Mouse (Mus musculus) cerebellum, postnatal 14 days (tissue): ENCODE data around the gene Tex14.
"Not testable (repeated sequence)": the region's sequence is repeated elsewhere in the genome, so short reads cannot be mapped to it uniquely, and the experiment has no call there.

Experiments
- DNase-seq, 2 experiments: peaks; one replicate each; pipeline ENCODE4 v3.0.0; 2021; ENCODE audit warnings: mixed read lengths in 2 of 2

Tex14 gene

DNA sequence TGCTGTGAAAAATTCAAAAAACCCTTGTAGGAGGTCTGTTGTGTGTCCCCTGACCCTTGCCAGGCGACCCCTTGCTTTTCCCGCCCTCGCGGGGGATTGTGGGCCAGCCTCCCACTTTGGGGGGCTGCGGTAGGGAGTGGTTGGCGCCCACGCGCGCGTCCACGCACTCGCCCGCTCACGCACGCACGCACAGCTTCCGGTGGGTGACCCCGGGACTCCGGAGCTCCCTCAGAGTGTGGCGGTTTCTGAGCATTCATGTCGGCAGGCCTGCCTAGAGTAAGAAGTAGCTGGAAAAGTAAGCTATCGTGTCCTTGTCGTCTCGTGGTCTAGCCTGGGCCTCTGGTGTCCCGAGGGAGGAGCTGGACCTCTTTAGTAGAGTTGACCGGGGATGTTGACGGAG lies at the start of gene Tex14, which contains the start of gene Rad51c:
Gene Tex14, plus strand, starts transcription at position 190 of the 400 bp plus-strand sequence.
Gene Rad51c, minus strand, starts transcription at position 79 of the 400 bp plus-strand sequence.
- peak in 1 of 2 experiments; percentile 53 for DNase-seq

DNA sequence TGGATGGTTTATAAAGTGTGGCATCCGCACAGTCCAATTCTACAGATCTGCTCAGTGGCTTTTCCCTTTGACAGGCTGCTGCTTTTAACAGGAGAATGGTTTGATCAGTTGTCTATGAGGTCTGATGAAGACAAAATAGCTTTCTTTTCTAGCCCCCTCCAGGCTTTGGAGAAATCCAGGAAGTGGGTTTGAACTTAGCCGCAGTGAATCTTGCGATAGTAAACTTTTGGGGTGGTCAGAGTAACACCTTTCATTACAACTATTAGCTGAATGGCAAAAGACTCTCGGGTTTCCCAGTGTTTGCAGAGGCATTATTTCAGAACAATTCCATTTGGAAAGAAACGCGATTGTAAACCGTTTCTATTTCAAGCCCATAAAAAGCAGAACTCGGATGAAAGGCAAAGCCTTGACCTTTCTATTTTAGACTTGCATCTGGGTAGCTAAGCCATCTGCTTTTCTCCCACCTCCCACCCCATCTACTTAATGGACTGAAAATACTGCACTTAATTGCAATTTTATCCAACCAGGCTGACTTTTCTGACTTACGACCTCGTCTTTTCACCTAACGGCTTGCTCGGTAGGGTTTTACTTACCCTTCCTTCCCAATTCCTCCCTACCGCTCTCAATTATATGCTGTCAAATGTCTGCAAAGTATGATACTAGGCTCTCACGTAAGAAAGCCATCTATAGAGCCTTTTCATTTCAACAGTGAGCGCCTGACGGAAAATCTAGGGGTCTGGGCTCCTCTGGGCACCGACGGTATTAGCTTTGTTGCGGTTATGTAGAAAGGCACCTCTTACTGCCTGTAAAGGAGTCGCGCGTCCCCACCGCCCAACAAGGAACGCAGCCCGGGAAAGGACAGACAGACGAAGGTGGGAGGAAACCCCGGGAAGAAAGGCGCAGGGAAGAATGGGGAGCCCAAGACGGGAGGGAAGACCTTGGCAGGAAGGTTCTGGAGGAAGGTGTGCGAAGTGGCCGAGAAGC lies 47.3 kb upstream of the Tex14 start:
- DNase-seq = peak; percentile 27 to 32

DNA sequence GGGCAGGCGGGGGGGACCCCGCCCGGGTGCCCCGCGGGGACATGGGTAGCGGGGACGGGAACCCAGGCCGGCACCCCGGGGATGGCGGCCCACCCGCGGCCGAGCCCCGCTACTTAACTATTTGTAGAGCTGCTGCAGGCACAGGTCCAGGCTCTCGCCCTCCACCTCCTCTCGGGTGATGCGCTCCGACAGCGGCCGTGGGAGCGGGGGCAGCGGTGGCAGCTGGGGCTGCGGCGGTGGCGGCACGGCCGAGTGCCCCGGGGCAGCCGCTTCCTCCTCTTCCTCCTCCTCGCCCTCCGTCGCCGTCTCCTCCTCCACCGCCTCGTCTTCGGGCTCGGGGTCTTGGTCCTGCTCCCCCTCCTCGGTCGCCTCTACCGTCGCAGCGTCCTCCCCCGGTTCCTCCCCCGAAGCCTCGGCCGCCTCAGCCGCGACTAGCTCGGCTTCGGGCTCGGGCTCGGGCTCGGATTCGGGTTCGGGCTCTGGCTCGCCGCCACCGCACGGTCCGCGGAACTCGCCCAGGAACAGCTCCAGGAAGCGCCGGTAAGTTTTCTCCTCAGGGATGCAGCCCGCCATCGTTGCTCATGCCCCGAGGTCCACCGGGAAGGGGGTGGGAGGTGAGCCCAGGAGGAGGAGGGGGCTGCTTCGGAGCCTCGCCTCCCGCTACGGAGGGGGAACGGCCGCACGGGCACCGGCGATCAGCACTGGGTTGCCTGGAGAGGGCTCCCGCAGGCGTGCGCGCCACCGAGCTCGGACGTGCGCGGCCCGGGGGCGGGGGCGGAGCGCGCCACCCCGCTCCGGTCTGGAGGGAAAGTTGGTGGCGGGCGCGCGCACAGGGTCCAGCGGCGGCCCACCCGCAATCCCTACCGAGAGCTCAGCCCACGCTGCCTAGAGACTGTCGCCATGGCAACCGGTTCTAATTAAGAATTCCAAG lies 46.3 kb upstream of the Tex14 start, which contains the start of gene Ppm1e:
Gene Ppm1e, minus strand, starts transcription at position 693 of the 931 bp plus-strand sequence.
- DNase-seq = peak; percentile 77 to 78

DNA sequence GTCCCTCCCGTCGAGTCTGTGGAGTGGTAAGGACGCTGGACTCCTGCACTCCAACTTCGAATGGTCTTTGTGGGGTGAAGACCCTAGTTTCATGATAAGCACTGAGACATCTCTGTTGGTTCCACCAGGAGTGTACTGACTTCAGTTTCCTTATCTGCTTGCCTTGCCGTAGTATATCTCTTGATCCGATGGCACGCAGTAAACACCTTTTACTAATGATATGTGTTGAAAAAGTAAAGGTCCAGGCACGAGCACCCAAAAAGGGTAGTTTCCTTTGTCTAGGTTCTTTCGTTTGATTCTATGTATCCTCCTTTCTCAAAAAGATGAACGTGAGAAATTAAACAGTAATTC lies 45.6 kb upstream of the Tex14 start:
- no peak for DNase-seq

DNA sequence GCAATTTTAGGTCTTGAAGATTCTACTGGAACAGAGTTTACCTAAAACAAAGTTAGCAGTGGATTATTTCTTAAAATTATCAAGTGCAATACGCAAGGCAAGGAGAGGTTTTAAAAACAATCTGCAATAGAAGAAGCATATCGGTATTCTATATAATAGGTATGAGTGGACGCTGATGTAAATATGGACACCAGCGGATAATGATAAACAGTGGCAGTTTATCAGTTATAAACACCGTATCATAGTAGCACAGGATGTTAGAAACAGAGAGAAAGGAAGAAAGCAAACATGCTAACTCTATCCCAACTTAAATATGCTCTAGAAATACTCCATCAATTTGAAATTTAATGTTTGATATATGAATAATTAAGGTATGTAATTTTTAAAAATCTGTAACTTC lies 39.7 kb upstream of the Tex14 start:
- no peak for DNase-seq

DNA sequence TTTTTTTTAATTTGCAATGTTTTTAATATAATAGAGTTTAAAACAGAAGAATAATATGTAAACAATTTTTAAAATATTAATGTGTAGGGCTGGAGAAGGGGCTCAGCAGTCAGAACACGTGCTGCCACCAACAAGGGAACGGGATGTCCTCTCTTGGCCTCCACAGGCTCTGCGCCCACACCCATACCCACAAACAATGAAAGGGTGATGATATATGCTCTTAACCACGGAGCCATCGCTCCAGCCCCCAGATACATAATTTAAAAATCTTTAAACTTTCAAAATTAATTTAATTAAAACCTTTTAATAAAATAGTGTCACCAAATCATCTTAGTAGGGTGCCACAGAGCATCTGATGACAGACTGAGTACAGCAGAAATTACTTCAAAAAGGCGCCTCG lies 37.8 kb upstream of the Tex14 start:
- no peak for DNase-seq

DNA sequence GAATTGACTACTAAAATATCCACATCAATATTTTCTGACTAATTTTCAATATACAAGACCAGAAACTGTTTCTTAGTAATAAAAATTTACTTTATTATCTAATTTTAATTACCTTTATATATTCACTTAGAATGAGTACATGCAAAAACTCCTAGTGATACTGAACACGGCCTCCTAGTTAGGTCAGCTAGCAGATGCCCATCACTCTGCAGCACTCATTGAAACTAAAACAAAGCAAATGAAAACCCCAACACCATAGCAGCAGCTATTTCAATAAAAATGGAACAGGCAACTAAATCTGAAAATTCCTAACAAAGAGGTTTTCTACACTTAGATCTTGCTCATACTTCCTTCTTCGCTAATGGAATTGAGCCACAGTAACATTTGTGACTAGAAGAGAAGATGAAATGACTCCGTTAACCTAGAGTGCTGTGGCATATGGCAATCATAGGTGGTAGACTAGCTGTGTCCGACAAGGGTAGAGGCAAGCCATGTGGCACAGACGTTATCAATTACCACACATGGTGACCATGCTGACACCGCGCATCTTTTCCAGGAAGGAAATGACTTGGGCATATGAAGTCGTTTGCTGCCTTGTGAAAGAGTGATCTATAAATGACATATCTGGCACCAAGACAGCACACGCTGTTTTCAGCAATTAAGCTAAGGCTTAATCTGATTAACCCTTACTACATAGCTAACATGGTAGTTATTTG lies 36.8 kb upstream of the Tex14 start:
- peak; percentile 70 to 75 for DNase-seq

DNA sequence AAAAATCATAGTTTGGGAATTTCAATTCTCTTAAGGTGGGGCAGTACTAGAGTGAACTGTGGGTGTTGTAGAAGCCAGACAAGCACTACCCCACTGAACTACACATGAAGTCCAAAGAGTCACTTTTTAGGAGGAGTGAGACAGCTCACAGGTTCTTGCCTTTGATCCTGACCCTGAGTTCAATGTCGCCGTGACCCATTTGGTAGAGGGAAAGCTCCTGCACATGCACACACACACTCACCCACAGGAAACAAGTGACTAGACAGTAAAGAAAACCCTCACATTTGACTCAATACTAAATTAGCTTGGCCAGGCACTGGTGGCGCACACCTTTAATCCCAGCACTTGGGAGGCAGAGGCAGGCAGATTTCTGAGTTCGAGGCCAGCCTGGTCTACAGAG lies 20.3 kb upstream of the Tex14 start:
- DNase-seq = no peak

DNA sequence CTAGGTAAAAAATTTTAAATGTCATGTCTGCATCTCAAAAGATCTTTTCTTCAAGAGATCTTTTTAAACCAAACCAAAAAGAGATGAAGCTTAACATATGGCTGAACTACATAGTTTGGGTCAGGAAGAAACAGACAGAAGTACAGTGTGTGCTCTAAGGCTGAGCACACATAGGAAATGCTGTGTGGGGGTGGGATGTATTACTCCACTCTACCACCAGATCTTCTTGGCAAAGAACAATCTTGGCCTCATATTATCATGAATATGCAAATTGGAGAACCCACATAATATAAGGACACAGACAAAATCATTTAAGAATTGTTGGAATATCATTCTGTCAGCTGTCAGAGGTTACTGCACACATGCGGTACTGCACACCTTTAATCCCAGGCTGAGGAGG lies 19.2 kb upstream of the Tex14 start:
- no peak for DNase-seq

DNA sequence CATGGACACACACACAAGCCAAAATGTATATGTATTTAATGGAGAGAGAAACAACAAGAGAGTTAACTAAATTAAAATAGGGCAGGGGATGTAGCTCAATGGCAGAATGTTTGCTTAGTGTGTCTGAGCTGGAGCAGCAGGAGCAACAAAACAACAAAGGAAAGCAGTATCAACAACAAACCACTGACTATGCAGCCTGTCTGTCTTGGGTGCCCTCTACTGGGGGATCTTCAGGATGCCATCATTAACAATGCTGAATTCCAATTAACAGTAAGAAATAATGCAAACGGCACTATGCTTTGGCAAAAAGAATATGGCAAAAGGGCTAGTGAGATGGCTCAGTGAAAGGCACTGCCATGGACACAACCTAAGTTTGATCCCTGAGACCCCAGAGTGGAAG lies 11.0 kb upstream of the Tex14 start:
- peak; percentile 68 to 69 for DNase-seq

DNA sequence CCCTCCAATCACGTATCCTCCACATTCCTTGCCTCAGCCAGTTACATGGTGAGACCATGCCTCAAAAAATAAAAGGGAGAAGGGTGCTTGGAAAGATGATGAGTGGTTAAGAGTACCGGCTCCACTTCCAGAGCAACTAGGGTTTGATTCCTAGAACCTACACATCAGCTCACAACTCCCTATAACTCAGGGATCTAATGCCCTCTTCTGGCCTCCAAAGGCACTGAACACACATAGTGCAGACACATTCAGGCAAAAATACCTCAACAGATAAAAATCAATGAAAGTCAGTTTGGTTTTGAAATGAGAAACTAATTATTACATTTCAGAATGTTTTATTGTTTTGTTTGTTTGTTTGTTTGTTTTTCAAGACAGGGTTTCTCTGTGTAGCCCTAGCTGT lies 6.5 kb upstream of the Tex14 start:
- DNase-seq = no peak

DNA sequence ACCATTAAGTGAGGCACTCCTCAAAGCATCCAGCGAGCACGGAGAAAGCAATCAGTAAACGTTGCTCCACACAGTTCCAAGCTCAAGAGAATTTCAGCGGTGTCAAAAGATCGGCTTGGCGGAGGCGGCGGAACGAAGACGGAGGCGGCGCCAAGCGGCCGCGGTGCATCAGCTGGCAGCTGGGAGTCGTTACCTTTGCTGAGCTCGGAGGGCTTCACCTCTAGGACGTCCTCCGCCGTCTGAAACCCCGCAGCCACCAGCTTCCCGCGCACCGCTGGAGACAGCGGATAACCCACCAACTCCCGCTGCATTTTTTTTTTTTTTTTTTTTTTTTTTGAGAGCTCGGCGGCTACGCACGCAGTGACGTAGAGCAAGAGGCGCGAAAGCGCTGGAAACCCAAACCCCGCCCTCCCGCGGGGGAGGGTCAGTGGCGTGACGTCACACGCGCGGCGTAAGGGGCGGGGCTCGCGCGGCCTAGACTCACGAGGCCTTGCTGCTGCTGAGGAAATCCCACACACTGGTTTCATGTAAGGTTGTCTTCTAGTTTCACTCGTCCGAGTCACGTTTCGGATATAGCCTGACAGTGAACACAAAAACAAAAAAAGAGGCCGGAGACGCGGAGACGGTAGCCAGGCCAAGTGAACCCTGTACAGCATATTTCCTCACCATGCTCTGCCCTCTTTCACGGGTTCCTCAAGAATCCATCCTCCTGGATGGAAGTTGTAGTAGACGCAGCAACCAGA lies 583 bp upstream of the Tex14 start:
- DNase-seq = peak; percentile 99

DNA sequence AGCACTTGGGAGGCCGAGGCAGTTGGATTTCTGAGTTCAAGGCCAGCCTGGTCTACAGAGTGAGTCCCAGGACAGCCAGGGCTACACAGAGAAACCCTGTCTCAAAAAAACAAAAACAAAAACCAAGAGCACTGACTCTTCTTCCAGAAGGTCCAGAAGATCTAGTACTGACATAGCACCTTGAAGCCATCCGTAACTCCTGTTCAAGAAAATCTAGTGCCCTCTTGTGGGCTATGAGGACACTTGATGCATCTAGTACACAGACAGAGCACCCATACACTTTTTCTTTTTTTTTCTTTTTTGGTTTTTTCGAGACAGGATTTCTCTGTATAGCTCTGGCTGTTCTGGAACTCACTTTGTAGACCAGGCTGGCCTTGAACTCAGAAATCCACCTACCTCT lies 8.5 kb downstream of the Tex14 start:
- not testable (repeated sequence) for DNase-seq

DNA sequence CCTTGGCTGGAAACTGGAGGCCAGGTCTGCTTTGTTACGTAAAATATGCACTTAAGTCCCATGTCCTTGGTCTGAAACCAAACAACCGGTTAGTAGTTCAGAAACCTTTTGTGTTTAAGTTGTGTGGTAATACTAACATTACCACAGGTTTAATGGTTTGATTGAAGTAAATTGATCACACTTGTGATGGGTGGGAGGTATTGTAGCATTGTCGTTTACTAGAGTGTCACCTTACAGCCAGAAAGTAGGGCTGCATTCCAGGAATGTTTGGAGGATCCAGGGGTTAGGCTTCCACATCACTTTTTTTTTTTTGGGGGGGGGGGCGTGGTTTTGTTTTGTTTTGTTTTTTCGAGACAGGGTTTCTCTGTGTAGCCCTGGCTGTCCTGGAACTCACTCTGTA lies 11.3 kb downstream of the Tex14 start:
- no peak for DNase-seq

DNA sequence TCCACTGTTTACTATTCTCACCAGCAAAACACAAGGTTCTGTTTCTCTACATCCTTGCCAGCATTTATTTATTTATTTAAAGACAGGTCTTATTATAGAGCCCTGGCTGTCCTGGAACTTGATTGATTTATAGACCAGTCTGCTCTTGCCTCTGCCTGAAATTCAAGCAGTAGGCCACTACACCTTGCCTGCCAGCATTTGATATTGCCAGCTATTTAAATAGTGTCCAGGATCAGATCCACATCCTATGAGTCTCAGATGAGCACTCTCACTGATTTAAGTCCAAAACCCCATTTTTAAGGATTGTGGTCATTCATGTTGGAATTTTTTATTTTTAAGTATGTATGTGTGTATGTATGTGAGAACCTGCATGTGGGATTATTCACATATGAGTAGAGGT lies 16.0 kb downstream of the Tex14 start:
- DNase-seq = no peak

DNA sequence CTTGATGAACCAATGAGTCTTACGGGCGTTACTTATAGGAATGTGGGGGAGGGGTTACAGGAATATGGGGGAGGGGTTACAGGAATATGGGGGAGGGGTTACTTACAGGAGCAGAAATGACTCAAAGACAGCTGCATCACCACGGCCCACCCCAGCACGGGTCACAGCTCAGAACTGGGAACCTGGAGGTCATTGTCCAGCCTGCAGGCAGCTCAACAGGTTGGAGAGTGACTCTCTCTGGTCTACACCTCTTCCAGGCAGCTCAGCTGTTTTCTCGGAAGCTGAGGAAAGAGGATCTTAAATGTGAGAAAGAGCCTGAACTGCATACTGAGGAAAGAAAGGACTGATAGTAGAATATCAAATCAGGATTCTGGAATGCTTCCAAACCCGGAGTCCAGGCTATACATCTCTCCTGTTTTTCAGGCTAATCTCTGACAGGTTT lies 16.9 kb downstream of the Tex14 start:
- peak; percentile 33 to 34 for DNase-seq

DNA sequence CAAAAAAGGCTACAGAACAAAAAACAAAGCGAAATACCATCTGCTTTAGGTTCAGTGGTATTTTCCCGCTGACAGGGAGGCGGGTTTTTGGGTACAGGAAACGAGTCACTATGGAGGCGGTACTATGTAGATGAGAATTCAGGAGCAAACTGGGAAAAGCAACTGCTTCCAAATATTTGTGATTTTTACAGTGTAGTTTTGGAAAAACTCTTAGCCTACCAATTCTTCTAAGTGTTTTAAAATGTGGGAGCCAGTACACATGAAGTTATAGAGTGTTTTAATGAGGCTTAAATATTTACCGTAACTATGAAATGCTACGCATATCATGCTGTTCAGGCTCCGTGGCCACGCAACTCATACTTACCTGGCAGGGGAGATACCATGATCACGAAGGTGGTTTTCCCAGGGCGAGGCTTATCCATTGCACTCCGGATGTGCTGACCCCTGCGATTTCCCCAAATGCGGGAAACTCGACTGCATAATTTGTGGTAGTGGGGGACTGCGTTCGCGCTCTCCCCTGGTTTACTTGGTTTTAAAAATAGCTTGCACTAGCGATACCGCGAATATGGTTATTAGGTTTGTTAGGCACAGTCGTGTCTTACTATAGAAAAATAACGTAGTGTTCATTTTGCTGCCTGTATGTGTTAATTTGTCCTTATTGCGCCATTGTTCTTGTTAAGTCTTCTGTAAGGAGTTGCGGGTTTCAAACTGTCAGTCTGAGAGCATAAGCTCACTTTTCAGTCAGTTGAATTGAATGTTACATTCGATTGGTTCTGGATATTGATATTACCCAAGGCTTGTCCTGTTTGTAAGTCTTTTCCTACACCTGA lies 17.9 kb downstream of the Tex14 start:
- DNase-seq = peak; percentile 86 to 89

DNA sequence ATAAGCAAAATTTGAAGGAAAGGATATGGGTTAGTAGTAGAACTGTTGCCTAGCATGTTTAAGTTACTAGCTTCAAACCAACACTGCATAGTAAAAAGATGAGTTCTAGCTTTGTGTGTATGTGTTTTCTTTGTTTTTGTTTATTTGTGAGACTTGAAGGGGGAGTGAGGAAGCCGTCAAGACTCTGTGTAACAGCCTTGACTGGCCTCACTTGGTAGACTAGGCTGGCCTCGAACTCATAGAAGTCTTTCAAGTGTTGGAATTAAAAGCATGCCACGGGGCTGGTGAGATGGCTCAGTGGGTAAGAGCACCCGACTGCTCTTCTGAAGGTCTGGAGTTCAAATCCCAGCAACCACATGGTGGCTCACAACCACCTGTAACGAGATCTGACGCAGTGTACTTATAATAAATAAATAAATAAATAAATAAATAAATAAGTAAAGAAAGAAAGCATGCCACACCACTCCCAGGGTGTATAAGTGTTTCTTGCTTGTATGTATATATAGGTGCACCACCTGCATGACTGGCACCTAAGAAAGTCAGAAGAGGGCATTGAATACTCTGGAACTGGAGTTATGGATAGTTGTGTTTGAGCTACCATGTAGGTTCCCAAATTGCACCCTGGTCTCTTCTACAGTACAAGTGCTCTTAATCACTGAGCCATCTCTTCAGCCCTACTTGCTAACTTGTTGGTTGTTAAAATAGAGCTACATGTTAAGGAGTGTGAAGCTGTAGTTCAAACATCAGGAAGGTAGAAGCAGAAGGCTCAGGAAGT lies 18.9 kb downstream of the Tex14 start:
- DNase-seq = no peak

DNA sequence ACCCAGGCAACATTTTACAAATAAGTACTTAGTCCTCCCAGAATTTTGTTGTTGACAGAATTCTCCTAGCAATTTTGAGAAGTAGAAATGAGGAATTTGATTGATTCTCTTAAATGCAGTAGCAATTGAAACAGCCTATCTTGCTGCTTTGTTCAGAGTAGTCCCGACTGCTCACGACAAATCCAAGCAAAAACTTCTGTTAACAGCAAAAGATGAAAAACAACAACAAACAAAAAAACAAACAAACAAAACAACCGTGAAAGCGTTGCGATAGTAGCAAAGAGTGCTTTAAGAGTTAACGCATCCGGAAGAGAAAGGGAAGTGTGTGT lies 21.2 kb downstream of the Tex14 start:
- DNase-seq = no peak
